Mouse (Mus musculus) heart, adult 18-20 months (tissue): ENCODE measurements around the gene Hoxa7. TPM values are rescaled to one million over a fixed set of nuclear protein-coding genes. Genes with fewer than 3 reads are reported as not detected.
A peak's percentile ranks its signal among the peaks of the same experiment; 100 is the strongest.

ENCODE experiments used
- DNase-seq, 2 experiments: peaks; one replicate each; pipeline ENCODE4 v3.0.0; 2021 to 2022; ENCODE audit warnings: mixed read lengths in 1 of 2
- total RNA-seq, 2 experiments: library from RNA; stranded (reverse); gene quantifications; 2 replicates each; pipeline ENCODE4 v1.2.3; 2021

Hoxa7 gene
- total RNA-seq, 2 experiments from 2014 or later: 0.59 TPM; not detected in 1

DNA sequence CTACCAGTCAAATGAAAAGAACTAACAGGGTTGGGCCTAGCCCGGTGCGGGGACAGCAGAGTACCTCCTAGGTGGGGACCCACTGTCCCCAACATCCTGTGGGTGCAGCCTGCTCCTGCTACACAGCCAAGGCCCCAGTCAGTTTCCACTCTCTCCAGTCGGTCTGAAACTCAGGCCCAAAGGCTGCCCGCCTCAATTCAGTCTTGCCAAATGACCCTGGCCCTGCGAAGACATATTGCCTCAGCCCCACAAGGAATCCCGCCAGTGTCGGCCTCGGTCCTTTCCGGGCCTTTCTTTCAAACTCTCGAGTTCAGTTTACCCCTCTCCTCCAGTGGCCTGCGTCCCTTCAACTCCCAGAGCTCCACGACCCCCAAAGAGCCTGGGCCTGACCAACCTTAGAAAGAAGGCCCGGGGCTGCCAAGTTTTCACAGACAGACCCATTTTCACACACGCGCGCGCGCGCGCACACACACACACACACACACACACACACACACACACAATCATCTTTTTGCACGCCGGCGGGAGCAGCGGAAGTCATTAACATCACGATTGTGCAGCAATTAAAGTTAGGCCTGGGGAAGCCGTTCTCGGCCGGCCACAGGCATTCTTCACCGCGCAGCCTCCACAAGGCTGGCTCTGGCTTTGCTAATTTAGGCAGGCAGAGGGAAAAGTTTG lies 21.4 kb downstream of the Hoxa7 start:
- no peak for DNase-seq

- peak; percentile 41 to 47 for DNase-seq
These were observed 24.4 kb downstream of the Hoxa7 start for GRCm38 (mm10) chr6:52197271-52197670.

GRCm38 (mm10) chr6:52196811-52197210 lies 24.8 kb downstream of the Hoxa7 start:
- DNase-seq: no peak

DNA sequence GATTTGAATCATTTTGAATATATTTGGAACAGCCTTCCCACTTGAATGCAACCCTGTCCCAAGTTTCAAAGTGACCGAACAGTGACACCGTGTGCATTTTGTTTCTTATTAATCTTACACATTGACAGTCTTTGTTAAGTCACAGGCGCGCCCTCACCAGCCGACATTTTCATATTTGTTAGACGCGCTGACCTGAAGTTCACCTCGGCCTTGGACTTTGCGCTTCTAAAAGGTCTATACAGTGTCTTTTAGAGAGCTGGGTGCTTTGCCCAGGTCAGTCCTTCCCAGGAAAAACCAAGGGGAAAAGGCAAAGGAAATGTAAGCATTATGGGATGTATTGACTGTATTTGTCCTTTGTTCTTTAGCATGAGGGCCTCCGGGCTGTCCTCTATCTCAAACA lies 27.0 kb downstream of the Hoxa7 start:
- DNase-seq: no peak

- peak; percentile 74 to 81 for DNase-seq
These were observed 29.6 kb downstream of the Hoxa7 start for GRCm38 (mm10) chr6:52191860-52192550.

- no peak for DNase-seq
These were observed 30.5 kb downstream of the Hoxa7 start, which contains the start of gene Hoxa4 for GRCm38 (mm10) chr6:52190906-52191810. Gene Hoxa4, minus strand, starts transcription at chr6:52191753.

GRCm38 (mm10) chr6:52190410-52190809 lies 31.2 kb downstream of the Hoxa7 start:
- no peak for DNase-seq

GRCm38 (mm10) chr6:52189909-52190308 lies 31.7 kb downstream of the Hoxa7 start:
- DNase-seq: no peak

- DNase-seq: no peak
These were observed 32.5 kb downstream of the Hoxa7 start for GRCm38 (mm10) chr6:52189172-52189591.

DNA sequence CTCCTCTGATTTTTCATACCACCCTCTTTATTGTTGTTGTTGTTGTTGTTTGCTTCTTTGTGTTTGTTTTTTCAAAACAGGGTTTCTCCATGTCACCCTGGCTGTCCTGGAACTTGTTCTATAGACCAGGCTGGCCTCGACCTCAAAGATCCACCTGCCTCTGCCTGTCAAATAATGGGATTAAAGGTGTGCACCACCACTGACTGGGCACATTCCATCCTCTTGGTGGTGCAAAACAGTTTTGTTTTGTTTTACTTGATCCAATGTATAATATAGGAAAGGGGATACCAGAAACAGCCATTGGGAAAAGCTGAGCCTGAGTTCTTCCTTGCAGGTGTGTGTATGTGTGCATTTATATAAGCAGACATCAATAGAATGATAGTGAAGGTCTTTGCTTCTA lies 35.2 kb downstream of the Hoxa7 start:
- DNase-seq: no peak

DNA sequence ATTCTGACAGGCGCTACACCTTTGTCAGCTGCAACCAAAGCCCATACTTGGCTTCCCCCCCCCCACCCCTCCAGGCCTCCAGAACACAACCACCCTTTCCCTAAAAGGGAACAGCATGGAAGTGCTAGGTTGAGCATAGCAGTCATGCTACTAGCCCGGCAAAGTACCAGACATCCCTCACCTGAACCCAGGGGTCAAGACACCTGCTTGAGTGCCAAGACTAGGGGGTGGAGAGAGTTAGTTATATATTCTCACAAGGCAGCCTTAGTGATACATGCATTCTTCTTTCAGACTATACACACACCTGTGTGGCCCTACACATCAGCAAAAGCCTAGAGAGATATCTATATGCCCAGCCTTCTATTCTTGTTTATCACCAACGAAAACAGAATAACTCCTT lies 35.8 kb downstream of the Hoxa7 start:
- no peak for DNase-seq

GRCm38 (mm10) chr6:52185222-52185621 lies 36.4 kb downstream of the Hoxa7 start:
- no peak for DNase-seq

DNA sequence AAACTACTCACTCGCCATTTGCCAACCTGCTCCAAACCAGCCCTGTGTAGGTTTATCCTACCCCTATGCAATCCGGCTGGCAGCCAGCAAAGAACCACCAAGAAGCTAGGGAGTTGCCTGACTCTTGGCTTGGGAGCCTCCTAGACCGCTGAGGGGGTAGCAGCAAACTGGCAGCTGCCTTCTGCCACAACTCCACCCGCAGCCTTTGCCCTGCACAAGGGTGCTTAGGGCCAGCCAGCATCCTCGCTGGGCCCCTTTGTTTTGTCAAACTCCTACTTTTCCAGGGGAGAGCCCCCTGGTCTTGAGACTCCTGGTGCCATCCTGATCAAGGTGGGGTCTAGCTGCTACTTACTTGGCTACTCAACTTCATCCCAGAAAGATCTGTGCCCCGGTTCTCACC lies 37.0 kb downstream of the Hoxa7 start:
- no peak for DNase-seq

DNA sequence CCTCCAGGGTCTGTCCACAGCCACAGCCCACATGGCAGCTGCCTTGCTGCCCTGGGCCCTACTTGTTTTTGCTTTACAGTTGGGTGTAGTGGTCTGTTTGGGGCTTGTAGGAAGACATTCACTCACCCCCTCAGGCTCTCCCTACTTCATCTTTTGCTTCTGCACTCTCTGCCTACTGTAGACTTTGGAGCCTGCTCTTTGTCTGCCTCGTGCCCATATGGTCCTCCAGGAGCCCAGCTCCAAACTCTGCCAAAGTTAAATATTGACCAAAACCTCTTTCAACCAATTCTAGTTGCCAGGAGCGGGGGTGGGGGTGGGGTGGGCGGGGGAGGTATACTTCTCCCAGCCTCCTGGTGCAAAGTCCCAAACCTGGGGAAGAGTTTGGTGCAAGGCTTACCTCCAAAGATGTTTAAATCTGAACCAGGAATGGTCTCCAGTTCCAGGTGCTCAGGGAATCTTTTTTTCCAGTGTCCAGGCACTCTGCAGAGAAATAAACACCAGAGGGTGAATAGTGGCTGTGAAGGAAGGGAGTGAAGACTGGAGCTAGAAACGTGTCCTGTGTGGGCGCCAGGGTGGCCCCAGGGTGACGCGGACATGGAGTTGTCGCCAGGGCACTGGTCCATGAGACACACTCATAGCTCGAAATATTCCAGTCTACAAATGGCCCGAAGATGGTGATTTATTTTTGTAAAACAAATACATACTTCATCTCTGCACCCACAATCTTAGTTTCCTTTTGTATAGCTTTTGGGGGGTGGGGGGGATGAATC lies 38.2 kb downstream of the Hoxa7 start:
- no peak for DNase-seq

DNA sequence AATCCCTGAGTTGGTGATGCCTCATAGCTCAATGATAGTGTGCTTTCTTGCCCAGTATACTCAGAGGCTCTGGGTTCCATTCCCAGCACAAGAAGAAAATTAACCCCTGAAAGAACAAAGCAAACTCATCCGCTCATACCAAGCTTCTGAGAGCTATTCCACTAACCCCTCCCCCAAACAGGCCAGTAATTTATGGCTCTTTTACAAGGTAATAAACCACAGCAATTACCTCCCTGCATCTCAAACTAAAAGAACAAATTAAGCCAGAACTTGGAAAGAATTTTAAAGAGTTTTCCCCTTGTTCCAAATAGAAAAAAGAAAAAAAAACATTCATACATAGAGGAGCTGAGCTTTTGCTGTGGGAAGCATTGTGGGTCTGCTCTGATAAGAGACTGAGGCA lies 38.9 kb downstream of the Hoxa7 start:
- DNase-seq: no peak

GRCm38 (mm10) chr6:52182030-52182429 lies 39.6 kb downstream of the Hoxa7 start:
- DNase-seq: no peak

- DNase-seq: no peak
These were observed 40.9 kb downstream of the Hoxa7 start for GRCm38 (mm10) chr6:52180726-52181125.

DNA sequence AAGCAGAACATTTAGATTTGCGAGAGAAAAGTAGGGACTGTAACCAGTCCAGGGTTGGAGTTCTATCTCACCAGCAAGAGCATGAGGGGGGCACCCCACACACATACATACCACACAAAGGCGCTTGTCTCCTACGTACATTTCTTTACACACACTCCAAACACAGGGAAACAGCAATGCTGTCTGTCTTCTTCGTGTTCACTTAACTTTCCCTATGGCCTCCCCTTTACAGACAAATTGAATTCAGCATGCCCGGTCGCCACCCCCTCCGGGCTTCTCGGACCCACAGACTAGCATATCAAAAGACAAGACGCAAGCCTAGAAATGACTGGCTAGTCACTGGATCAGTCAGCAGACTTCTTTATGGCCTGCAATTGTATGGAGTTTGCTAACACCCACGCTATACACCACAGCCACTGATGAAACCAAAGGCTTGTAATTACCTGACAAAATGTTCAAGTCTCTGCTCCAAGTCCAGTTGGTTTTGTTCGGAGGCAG lies 41.4 kb downstream of the Hoxa7 start:
- no peak for DNase-seq

DNA sequence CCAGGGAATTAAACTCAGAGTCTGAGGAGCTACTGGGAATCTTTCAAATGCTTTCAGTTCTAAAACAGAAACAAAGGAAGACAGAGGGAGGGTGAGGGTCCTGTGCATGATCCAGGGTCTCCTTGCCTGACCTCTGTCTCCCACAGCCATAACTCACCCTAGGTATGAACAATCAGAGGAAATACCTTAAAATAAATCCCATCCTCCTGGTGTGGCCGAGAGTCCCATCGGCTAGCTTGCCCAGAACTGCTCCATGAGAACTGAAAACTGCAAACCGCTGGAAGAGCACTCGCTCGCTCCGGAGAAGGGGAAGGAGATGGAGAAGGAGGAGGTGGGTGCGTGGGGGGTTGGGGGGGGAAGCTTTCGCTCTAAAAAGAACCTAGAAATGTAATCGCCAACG lies 42.0 kb downstream of the Hoxa7 start:
- no peak for DNase-seq

DNA sequence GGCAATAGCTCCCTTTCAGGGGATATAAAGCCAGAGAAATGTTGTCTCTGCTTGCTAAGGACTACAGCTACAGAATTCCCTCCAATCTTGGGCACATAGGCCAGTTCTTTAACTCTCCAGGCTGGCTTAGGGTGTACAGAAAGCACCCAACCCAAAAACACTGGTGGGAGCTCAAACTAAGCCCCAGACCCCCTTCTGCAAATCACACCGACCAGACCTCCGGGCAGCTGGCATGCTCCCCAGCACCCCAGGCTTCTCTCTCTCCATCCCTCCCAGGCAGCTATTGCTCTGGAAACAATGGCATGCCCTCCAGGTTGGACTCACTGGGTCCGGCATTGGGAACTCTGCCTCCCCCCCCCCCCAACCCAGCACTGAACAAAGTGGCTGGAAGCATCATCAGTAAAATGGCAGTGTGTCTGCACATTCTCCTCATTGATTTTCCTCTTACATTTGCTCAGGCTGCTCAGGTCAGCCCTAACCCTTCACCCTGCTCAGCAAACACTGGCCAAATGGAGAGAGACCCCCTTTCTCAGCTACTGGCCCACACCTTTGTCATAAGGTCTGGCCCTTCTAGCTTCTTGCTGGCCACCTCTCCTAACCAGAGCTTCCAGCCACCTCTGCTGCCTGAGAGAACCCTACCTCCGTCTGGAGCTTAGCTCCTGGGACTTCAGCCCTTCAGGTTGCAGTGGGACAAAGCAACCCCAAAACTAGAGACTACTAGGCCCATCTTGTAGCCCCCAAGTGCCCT lies 42.6 kb downstream of the Hoxa7 start:
- DNase-seq: no peak

- no peak for DNase-seq
These were observed 43.8 kb downstream of the Hoxa7 start for GRCm38 (mm10) chr6:52177806-52178205.
